Mouse (Mus musculus) adrenal gland, adult 18-20 months (tissue): ENCODE results near the gene Slc24a3. TPM values are rescaled to one million over a fixed set of nuclear protein-coding genes. Genes with fewer than 3 reads are reported as not detected.
A peak's percentile ranks its signal among the peaks of the same experiment; 100 is the strongest.

Source experiments
- DNase-seq, 2 experiments: peaks; one replicate each; pipeline ENCODE4 v3.0.0; 2021 to 2022; ENCODE audit warnings: low spot score in 2 of 2
- long read RNA-seq, 2 experiments: library from polyadenylated mRNA; stranded (forward); transcript quantifications; one replicate each; pipeline ENCODE4 v2.0.0; 2021
- total RNA-seq, 2 experiments: library from RNA; stranded (reverse); gene quantifications; 1 replicate in 1 of 2; 2 replicates in 1 of 2; pipeline ENCODE4 v1.2.3; 2021

The Slc24a3 gene
- 10 to 100 TPM; 29.4 to 52.4 TPM for total RNA-seq
- long read RNA-seq, experiment 1, partial matches to known transcripts = 15 of 17 reads
- long read RNA-seq, experiment 1, other reads (novel, unspliced or antisense) = 2 of 17 reads
- long read RNA-seq, experiment 2, partial matches to known transcripts = 4 of 5 reads
- long read RNA-seq, experiment 2, other reads (novel, unspliced or antisense) = 1 of 5 reads

- peak; percentile 70 to 77 for DNase-seq
These were observed at the start of gene Slc24a3 for GRCm38 (mm10) chr2:145167664-145168360. Gene Slc24a3 (plus strand): TSS chr2:145167754.

DNA sequence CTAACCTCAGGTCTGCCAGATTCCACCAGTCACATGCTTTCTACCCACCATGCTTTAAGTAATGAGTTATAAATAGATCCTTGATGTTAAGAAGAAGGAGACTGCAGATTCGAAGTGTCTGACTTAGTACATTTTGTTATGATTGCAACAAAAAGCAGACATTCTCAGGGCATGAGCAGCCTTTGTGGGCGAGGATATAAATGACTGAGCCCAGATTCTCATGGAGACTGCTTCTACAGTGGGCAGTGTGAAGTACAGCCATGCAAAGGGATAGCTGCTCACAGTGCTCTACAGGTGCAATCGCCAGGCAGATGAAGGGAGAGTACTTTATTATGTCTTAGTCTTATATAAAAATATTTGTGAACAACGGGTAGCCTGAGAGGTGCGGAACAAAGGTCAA lies 49.8 kb upstream of the Slc24a3 start:
- DNase-seq = no peak

GRCm38 (mm10) chr2:145127747-145128146 lies 39.8 kb upstream of the Slc24a3 start:
- no peak for DNase-seq

DNA sequence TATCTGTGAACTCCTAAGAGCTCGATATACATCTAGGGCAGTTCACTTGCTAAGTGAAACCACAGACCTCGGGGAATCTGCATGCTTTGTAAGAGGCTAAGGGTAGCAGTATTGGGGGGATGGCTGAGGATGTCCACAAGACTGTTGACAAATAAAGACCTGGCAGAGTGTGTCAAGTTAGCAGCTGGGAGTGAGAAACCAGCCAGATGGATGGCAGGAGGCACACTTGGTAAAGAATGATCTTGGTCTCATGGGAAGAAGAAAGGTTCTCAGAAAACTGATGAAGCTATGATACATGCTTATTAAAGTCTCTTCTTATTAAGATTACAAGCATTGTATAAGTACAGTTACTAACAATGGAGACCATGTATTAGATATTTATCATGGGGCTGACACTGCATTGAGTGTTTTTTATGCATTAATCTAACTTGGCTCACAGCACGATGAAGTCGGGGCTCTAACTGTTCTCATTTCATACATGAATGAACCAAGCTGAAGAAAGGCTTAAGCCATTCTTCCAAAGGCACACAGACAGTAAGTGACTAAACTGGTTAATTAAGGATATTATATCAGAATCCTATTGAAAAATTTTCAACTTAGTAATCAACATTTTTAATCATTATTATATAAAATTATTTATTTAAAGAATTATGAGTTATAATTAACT lies 30.8 kb upstream of the Slc24a3 start:
- no peak for DNase-seq

DNA sequence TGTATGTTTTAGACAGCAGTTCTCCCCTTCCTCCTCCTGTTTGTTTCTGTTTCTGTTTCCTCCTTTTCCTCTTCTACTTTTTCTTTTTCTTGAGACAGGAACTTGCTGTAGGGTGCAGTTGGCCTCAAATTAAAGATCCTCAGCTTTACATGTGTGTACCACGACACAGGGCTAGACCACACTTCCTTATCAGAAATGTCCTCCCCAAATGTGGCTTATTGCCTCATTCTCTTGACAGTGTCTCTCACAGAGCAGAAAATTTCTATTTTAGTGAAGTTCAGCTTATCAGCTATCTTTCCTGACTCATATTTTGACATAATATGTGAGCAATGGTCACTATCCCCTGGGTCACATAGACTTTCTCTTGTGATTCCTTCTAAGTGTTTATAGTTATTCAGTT lies 17.1 kb upstream of the Slc24a3 start:
- no peak for DNase-seq

GRCm38 (mm10) chr2:145150821-145151220 lies 16.7 kb upstream of the Slc24a3 start:
- DNase-seq = no peak

GRCm38 (mm10) chr2:145152281-145152680 lies 15.3 kb upstream of the Slc24a3 start:
- DNase-seq = no peak

GRCm38 (mm10) chr2:145158972-145159371 lies 8.6 kb upstream of the Slc24a3 start:
- no peak for DNase-seq

DNA sequence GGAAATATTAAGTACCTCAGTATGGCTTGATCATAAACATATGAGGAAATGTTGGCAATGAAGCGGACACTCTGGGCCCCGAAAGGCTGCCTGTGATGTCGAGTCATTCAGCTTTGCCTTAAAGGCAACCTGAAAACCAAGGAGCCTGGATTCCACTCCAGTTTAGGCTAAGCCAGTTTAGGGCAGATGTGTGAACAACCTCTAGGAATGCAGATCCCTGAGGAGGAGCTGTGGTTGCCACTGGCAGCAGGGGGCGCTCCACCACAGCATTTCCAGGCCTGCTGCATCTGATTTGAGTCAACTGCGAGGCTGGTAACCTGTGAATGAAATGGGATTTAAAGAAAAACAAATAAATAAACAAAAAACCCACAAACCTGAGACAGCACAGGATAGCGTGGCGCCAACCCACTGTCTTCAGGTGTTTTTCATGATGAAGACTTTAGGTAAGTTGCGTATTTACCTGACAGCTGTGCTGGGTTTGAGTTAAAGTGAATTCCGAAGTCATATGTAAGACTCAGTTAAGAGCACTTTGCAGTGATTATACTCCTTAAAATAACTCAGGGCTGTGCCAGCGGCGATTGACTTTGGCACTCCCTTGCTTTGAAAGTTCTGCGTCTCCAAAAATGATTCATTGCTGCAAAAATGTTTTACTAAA lies 6.4 kb upstream of the Slc24a3 start:
- peak; percentile 86 to 88 for DNase-seq

- no peak for DNase-seq
These were observed 3.5 kb upstream of the Slc24a3 start for GRCm38 (mm10) chr2:145164086-145164485.

- no peak for DNase-seq
These were observed 3.0 kb upstream of the Slc24a3 start for GRCm38 (mm10) chr2:145164562-145164961.

- DNase-seq = no peak
These were observed 2.5 kb upstream of the Slc24a3 start for GRCm38 (mm10) chr2:145165076-145165475.

- DNase-seq = no peak
These were observed 1.7 kb upstream of the Slc24a3 start for GRCm38 (mm10) chr2:145165854-145166253.

DNA sequence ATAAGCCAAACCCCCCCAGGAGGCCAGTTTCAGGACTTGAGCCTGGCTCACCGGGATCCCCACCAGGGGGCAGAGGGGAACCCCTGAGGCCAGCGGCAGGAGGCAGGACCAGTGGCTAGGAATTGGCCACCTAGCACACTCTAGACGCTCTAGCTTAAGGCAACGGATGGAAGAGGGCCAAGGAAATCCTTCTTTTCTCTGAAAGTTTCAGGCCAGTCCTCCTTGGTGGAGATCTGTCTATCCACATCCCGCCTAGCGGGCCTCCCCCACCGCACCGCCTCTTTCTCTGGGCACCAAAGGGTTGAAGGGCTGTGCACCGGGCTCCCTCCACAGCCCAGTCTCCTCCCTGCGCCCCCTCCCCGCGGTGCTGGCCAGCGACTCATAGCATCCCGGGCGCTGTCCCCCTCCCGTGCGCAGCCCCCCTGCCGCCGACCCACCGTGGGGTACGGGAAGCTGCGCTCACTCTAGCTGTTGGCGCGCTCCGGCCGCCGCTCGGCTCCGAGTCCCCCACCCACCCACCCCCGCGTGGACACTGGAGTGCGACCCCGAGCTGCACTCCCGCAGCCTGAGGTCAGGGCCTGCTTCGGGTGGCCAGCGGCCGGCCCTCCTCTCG lies 397 bp upstream of the Slc24a3 start:
- DNase-seq = peak; percentile 48 to 49

DNA sequence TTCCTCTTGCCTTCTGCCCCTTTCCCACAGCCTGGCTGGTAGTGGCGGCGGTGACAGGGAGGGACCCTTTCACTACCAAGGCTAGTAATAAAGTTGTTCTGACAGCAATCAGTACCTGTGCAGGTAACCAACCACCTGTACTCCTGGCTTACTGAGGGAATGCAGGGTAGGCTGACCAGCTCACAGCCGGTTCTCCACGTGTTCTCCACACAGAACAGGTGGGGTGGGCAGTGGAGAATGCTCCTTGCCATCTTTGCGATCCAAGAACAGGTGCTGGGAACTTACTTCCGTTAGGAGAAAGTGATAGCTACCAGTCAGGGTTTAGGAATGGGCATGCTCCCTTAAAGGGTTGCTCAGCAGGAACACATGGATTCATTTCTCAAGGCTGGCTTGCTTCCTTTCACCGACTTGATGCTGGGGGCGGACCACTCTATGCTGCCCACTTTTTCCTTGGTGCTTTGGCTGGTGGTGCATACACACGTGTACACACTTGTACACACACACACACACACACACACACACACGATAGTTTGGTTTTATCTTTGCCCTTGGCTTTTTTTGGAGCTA lies 934 bp downstream of the Slc24a3 start:
- no peak for DNase-seq

DNA sequence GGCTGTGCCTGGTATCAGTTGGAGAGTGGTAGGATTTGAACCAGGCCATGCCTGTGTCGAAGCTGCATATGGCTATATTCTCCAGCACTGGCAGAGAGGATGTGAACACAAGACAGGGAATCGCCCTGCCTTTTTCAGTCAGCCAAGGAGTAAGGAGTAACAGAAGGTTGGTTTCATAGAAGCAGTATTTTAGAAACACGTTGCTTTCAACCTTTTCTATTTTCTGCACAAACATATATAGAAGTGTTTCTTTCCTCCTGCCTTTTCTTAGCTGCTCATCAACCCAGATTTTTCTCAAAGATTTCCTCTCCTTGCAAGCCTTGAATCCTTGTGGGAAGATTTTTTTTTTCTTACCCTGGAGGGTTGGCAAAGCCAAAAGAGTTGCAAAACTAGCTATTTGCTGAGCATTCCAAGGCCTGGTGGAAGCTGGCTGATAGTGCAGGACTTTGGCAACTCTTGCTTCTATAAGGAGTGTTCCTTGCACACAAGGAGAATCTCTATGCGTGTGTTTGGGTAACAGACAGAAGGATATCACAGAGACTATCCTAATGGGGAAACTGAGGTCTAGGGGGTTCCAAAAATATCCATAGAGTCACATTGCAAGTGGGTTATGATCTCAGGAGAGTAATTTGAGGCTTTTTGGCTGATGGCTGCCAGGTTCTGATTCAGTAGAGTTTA lies 5.6 kb downstream of the Slc24a3 start:
- DNase-seq = no peak

DNA sequence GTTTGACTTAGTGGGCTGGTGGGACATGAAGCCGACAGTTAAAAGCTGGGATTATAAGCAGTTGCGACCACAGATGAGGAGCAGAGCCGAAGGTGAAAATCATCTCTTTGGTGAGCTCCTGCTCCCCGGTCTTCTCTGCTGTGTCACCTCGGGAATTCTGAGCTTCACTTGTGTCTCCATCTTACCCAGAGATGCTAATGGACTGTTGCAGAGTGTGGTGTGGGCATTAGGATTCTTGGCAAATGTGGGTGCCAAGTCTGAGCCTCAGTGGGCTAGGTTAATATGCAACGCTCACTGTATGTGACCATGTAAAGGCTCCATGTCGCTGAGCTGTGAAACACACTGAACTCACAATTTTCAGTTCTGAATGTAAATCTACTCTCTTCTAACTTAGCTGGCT lies 7.5 kb downstream of the Slc24a3 start:
- no peak for DNase-seq

DNA sequence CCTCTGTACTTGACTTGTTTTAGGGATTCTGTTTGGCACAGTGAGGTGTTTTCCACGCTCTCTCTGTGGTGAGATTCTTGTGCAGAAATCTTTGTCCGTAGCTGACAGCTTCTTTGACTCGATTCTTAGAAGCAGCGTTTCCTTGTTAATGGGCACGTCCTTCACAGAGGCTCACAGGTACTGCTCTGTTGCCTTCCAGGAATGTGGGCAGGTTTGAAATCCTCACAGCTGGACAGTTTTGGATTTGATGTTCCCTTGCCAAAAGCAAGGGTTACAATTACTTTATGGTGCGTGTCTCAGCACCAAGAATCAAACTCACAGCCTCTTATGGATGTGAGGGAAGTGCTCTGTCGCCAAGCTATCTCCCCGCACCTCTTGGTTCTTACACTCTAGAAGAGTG lies 14.9 kb downstream of the Slc24a3 start:
- DNase-seq = no peak

DNA sequence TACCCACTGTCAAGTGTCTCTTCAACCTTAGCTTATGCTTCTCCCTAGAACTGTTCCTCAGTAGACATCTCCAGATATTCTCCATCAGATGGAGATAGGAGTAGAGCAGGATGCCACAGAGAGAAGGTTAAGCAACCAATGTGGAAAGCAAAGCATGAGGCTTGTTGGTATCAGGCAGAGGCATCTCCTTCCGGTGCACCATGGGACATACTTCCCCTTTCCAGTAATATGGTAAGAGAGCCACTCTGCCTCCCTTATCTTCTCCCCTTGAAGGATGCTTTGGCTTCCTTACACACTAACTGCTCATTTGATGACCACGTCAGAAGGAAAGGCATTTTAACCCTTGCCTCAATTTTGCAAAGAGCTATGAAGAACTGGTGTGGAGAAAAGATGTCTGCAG lies 21.3 kb downstream of the Slc24a3 start:
- no peak for DNase-seq

DNA sequence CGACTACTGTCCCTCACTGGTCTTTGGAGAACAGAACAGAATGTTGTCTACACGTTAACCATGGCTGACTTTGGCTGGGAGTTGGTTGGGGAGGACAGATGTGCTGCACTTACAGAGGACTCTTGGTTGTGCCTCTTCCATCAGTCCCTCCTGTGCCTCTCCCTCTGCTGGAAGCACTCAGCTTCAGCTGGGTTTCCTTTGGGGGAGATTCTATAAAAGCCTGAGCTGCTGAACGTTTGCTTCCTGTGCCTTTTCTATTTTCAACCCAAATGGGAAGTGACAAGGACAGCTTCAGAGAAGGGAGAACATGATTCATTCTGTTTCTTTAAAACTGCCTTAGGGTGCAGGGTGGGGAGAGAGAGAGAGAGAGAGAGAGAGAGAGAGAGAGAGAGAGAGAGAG lies 28.5 kb downstream of the Slc24a3 start:
- DNase-seq = no peak
